Mouse (Mus musculus) gastrocnemius, postnatal 4 days (tissue): Measurements from ENCODE around the gene Ss18l1. TPM values are rescaled to one million over a fixed set of nuclear protein-coding genes. Genes with fewer than 3 reads are reported as not detected.

ENCODE experiments used
- DNase-seq, 2 experiments: peaks; one replicate each; pipeline ENCODE4 v3.0.0; 2021 to 2022; ENCODE audit warnings: low spot score in 2 of 2, mixed read lengths in 2 of 2
- total RNA-seq, 2 experiments: library from RNA; stranded (reverse); gene quantifications; 2 replicates each; pipeline ENCODE4 v1.2.3; 2021

Ss18l1 gene
- total RNA-seq, 2 experiments from 2014 or later: 3.7 to 4.3 TPM

DNA sequence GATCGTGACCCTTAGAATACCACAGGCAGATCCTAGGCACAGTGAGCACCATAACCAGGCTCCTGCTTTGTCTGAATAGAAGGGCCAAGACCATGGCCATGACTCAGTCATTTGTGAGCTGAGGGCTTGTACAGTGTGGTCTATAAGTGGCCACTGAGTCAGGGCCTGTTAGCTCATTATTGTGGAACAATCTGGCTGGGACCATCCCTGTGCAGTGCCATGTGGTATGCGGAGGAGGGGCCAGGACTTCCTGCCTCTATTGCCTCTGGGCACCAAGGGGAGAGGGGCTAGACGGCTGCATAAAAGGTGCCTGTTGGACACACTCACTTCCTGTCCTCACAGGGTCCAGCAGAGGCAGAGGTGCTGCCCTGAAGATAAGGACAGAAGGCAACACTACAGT, 8.4 kb upstream of the Ss18l1 start:
- DNase-seq: no peak

DNA sequence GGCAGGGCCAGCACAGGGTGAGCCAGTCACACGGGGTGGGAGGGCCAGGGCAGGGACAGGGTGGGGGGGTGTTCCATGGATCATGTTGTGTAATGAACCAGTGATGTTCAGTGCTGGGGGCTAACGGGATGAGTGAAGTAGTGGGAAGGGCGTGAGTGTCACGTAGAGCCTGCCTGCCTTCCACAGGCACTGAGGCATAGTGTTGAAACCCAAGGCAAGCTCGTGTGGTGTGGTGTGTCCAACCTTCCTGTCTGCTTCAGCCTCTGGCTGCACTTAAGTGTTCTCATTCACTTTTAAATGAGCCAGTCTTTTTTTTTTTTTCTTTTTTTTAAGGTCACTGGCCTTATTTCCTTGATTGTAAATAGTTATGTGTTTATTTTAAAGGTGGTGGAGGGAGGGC, 7.6 kb upstream of the Ss18l1 start:
- DNase-seq: no peak

DNA sequence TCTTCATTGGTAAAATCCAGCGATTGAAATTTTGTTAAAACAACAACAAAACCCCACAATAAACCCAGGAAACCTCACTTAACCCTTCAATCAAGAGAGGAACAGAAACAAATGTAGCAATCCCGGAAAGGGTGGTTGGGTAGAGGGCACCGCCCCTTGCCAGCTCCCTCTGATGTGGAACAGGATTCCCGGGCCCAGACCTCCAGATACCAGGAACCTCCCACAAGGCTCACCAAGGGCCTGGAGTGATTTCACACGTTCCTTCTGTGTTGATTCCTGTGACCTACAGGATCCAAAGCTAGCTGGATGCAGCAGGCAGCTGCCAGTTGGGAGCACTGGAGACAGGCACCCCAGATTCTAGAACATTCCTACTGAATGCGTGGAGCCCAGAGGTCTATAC, 1.9 kb upstream of the Ss18l1 start:
- no peak for DNase-seq

DNA sequence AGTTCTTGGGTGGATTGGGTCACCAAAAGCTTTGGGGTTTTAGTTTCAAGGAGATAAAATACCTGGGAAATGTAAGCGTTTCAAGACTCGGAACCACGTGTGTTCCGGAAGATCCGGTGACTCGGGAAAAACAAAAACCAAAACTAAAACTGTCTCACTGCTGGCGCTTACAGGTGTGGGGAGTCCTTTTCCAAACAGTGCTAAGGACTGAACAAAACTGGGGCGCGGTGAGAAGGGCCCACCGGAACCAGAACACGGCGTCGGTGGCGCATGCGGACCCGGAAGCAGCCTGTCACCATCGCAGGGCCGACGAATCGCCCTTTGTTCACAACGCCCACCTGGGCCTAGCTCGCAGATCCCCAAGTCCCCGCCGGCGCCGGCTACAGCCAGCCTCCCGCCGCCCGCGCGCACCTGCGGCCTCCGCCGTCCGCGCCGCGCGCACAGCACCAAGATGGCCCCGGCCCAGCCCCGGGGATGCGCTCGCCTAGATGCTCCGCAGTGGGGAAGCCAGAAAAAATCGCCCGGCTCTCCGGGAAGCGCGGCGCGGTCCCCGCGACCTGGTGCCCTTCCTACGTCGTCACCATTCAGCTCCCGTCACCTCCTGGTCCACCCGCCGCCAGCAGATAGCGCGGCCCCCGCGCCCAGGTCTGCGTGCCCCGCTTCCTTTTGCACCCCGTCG, 593 bp upstream of the Ss18l1 start:
- DNase-seq: peak in 1 of 2 experiments; percentile 57

DNA sequence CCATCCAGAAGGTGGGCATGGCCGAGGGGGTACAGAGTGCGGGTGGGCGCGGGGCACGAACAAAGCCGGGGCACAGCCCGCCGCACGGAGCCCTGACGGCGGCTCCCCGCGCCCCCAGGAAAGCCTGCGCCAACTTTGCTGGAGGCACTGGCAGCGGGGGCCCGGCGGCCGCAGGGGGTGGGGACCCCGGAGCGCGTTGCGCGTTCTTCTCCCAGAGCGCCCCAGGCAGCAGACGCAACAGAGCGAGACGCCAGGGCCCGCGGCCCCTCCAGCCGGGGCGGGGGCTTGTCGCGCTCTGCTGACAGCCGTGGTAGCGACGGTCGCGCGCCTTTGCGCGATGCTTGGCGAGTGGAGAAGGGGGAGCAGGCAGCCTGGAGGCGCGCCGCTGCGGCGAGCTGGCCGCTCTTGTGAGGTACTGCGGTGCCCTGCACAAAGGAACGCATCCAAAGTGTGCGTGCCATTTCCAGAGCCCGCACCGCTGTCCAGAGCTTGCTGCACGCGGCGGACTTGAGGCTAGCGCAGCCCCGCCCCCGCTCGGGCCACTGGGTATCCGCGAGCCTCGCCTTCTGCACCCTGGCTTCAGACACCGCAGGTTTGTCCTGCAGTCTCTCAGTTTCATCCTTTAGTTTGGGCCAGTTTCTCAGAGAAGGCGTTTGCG, 678 bp downstream of the Ss18l1 start:
- peak; percentile 61 to 74 for DNase-seq

DNA sequence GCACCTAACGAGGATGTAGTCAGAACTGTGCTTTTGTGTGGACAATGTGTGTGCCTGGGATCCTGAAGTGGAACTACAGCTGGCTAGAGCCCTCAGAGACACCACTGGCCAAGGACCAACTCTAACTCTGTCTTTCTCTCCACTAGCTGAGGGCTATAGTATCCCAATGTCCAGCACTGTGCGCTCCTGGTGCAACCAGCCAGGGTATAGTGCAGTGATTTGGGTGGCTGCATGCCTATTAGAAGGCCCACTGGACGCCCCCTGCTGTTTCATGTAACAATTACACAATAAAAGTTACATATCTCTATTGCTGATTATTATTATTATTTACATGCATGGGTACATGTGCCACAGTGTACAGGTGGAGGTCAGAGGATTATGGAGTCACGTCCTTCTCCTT, 3.0 kb downstream of the Ss18l1 start:
- peak in 1 of 2 experiments; percentile 44 for DNase-seq

DNA sequence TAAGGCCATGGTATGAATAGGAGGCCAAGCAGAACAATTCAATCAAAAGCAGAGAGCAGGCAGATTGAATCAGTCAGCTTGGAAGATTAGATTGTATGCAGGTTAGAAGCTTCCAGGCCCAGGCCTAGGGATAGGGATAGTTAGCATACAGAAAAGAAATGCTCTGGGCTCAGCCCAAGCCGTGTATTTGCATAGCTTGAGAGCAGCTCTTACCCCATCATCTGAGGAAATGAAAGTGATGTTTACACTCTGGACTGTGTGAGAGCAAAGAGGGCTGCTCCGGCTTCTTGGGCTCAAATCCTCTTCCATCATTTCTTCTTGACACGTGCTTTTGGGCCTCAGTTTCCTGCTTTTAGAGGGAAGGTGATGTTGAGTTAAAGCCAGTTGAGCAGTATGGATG, 5.3 kb downstream of the Ss18l1 start:
- DNase-seq: no peak

DNA sequence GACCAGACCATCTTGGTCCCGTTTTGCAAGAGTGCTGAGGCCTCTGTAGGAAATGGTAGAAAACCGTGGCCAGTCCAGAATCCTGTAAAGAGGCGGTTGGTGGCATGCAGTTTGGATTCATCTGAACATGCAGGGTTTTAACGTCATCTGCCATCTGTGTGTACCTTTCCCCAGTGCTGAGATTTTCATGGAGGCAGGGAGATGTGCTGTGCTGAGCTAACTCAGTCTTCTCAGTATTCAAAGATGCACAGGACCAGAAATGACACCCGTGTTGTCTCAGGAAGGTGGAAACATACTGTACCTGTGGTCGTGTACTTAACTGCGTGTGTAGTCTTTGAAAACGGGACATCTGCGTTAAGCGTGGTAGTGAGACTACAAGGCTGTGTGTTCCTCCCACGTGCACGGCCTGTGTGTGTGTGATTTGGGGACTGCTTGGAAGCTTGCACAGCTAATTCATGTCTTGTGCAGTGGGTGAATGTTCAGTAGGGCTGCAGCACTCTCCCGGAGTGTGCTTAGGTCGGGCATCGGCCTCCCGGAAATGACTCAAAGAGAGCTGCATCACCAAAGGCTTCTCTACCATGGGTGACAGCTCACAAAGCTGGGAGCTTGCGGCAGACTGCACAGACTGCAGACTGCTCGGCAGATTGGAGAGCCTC, 5.8 kb downstream of the Ss18l1 start:
- DNase-seq: no peak

DNA sequence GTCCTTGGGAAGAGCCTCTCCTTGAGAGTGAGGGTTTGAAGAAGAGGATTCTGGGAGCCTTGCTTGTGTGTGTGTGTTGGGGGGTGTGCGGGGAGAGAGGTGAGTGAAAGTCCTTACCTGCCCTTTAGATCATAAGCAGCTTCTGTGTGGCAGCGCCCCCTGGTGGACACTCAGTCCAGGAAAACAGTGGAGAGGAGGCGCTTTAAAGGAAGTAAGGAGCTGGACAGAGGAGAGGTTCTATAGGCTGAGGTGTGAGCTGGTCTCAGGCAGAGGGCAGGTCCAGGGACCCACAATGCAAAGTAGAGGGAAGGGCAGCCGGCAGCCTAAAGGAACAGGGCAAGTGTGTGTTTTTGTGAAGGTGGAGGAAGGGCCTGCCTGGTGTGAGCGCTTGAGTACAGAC, 8.7 kb downstream of the Ss18l1 start:
- peak; percentile 75 to 77 for DNase-seq

DNA sequence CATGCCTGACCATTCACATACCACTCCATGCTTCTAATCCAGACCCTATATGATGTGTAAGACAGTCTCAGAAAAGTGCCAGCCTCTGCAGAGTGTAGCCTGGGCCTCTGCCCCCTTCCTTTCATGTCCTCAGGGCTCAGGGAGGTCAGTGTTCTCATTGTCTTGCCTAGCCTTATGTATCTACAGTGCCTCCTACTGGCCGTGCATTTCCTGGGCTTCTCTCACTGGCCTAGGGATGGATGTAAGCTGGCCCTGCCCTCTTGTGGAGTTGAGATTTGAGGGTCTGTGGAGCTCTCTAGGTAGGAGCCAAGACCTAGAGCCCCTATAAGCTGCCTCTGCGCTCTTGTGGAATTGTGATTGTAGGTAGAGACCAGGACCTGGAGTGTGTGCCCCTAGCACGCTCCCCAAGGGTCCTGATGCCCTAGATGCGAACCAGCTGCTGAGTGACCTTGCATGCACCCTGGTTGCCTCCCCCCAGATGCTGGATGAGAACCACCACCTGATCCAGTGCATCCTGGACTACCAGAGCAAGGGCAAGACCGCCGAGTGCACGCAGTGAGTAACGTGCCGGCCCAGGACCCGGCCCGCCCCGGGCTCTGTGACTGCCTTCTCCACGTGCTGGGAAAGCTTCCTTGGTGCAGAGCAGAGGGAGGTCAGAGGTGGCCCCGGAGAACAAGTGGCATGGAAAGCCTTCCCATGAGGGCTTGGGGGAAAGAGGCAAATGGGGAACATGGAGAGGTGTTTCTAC, 9.9 kb downstream of the Ss18l1 start:
- DNase-seq: peak in 1 of 2 experiments; percentile 11

DNA sequence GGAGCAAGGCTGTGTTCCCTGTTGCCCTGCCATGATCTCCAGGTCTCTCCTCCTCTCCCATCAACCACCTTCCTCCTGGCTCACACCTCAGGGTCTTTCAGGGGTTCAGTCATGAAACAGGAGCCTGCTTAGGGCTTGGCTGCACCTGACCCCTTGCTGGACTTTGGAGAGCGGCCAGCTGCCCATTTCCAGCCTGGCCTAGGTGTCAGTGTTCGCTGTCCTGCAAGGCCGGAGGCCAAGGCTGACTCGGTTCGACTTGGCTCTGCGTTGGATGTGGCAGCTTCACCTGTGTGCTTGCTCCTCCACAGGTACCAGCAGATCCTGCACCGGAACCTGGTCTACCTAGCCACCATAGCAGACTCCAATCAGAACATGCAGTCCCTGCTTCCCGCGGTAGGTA, 10.7 kb downstream of the Ss18l1 start:
- DNase-seq: peak in 1 of 2 experiments; percentile 7

DNA sequence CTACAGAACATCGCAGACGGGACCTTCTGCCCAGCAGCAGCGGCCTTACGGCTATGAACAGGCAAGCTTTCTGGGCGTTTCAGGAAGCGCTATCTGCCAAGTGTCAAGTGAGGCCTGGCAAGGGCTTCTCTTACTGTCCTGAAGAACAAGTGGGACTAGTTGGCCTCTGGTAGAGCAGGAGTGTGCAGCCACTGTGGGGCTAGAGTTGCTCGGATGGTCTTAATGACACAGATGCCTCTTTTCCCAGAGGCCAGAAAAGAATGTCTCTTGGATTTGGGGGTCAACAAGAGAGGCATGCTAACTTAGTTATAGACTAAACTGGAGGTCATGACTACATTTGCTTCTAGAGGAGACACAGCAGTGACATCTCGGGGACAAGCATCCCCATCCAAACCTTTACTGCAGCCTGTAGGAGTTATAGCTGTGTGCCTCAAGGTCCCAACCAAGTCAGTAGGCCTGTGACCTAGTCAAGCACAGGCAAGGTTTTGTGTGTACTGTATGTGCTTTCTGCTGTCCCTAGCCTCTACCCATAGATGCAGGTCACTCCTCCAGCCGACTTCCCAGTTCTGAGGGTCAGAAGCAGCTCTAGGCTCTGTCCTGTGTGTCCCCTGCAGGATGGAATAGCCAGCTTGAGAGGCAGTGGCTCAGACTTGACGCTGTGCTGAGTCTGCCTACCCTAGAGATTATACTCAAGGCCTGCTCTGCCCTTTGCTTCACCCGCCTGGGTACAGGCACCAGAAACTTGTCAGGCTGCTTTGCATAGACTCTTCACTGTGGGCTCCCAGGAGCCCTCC, 21.2 kb downstream of the Ss18l1 start:
- DNase-seq: no peak

DNA sequence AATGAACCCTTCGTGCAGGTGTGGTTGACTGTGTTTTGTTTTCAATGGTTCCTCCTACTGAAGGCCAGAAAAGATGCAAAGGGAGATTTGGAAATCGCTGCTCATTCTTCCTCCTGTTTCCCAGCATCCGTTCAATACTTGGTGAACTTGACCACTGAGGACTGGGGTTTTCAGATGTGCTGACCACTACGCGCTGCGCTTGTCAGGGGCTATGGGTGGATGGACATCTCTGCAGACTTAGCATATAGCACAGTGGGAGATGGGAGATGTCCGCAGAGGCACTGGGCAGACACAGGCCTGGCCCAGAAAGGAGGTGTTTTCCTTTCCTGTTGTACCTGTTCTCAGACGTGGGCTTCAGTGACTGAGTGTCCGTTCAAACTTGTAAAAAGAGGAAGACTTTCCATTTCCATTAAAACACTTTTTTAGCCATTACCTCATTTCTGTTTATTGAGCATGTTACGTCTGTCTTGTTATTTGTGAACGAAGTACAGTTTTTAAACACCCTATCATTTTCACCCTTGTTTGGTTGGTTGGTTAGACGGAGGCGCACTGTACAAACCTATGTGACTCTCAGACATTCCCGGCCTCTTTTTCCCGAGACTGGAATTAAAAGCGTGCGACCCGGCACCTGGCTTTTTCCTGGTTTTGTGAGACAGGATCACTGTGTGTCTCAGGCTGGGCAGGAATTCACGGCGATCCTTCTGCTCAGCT, 27.6 kb downstream of the Ss18l1 start:
- DNase-seq: no peak

DNA sequence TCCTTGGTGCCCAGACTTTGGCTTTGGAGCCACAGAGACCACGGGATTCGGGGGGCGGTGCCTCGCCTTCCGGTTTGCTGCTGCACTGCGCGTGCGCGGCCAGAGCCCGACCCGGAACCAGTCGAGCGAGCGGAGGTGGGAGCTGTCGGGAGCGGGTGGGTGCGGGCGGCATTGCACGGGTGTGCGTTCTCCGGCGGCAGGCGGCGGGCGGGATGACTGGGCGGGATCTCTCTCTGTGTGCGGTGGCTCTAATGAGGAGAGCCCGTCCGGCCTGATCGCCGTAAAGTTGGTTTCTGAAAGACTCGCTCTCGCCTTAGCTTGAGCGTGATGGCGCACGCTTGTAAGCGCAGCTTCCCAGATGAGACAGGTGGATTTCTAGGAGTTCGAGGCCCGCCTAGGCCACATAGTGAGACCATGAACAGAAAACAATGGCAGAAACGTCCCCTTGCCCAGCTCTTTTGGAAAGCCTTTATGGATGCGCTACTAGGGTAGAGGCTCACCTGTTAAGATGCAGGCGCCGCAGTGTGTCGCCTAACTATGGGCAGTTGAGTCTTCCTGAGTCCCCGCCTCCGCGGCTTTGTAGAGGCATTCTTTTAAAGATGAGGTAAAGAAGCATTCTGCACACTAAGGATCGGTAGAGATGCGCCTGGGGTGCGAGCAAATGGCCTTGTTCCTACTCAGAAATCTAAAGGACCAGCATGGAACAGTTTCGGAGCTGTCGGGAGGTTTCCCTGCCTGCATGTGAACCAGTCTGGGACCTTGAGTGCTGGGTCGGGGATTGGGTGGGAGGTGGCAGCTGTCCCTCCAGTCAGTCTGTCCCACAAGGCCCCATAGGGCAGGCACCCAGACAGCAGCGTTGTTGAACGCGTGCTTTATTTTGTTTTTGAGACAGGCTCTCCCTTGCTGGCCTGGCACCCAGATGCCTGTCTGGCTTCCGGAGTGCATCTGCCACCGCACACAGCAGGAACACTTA, 28.5 kb downstream of the Ss18l1 start, which contains the start of gene Mtg2:
Gene Mtg2, plus strand, starts transcription at position 108 of the 973 bp plus-strand sequence.
- peak; percentile 96 for DNase-seq

DNA sequence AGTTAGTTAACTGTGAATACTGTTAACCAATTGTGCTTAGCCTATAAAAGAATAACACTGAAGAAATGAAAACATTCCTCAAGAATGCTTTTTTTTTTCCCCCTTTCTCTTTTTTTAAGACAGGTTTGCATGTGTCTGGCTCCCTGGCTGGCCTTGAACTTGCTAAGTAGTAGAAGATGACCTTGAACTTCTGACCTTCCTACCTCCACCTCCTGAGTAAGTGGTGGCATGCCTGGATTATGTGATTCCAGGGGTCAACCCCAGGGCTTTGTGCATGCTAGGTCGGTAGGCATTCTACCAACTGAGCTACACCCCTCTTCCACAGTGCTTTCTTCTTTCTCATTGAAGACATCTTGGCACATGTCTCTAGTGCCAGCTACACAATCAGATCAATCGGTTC, 29.4 kb downstream of the Ss18l1 start:
- DNase-seq: no peak

DNA sequence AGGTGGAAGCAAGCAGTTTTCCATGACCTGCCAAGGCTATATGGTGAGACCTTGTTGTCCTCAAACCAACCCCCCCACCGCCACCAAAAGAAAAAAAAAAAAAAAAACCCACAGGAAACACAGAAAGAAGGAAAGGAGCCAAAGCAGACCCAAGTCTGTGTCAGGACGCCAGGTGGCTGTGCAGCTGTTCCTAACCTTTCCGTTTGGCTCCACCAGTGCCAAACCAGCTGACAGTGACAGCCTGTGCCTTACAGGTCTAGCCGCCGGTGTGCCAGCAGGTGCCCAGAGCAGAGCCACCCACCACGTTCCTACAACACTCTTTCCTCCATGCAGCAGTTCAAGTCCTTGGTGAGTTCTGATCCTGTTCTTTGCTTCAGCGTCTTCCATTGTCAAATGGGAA, 30.6 kb downstream of the Ss18l1 start:
- no peak for DNase-seq

DNA sequence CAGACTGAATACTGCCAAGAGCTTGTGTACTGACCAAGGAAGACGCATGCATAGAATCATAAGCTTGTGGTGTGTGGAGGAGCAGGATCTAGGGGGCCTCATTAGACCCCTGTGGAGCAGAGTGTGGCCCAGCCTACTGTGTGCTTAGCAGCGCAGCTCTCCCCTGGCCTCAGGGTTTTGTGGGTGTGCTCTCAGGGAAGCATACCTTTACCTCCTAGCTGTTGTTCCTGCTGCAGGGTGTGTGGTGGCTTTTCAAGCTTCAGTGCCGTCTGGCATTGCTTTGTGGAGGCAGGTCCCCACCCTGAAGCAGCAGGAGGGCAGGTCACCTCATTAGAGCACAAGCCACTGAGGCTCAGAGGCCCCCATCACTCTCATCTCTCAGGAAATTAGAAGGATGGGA, 35.3 kb downstream of the Ss18l1 start:
- DNase-seq: no peak

DNA sequence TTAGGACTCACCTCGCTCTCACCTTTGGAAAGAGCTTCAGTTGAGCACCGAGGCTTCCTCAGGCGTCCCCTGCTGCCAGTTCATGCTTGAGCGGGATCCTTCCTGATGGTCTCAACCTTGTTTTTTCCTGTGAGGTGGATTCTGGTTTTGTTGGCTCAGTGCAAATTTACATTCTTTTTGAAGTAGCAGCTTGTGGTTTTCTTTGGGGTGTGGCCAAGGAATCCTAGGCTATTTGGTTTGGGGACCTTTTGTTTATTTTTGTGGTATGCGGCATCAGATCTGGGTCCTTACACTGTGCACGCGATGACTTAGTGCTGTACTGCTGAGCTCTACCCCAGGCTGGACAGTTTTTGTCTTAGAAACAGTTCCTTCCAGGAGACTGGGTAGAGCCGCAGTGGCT, 38.4 kb downstream of the Ss18l1 start:
- DNase-seq: no peak

DNA sequence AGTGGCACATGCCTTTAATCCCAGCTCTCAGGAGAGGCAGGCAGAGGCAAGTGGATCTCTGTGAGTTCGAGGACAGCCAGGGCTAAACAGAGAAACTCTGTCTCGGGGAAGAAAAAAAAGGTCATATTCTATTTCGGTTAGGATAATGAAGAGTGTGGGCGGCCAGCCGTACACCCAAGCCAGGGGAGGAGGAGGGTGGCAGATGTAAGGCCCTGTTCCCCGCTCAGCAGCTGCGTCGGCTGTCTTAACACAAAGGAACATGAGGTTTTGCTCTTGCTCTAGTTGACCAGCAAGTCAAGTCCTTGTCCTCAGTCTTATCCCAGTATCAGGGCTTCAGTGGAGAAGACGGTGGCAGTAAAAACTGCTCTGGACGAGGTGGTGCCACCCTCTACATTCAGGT, 40.8 kb downstream of the Ss18l1 start:
- DNase-seq: no peak
